8 mouse cellular contexts compared by ENCODE assay signal in genomic region chr13:100125258-100125643, GRCm38 (mm10). TPM values are rescaled to one million over a fixed set of nuclear protein-coding genes. Genes with fewer than 3 reads are reported as not detected.
DNase-seq lines count a peak whose midpoint lies in the region; ATAC-seq and TF ChIP-seq lines count a peak whose summit lies in the region.

No protein-coding gene starts in this region.

- 4% methylated on average over 10 of the region's 10 CpGs for WGBS in heart, embryonic 11.5 days (ENCODE audit: insufficient replicate concordance)
- 2% methylated on average over 10 of the region's 10 CpGs for WGBS in heart, embryonic 16.5 days

- no peaks in the 10 kb centered on the region for H3K9me3 ChIP-seq in heart, embryonic 11.5 days (replicated peaks; ENCODE audit: control insufficient read depth, low read length)
- no peaks in the 10 kb centered on the region for H3K9me3 ChIP-seq in ES-E14 (ENCODE audit: control insufficient read depth, insufficient read depth, low read depth, low read length)
- H3K9me3 ChIP-seq in heart, embryonic 16.5 days (replicated peaks; ENCODE audit: control insufficient read depth, low read length), result no peaks in the 10 kb centered on the region

- in situ Hi-C loops in ES-E14 (cut with MboI; ENCODE audit: low sequenced_read_pairs in 2 of 2, unreplicated experiment in 2 of 2), result no loop called here

- peak overlapping the region; percentile 88 for H3K9ac ChIP-seq in heart, embryonic 11.5 days (ENCODE audit: low read depth, low read length)
- H3K9ac ChIP-seq in ES-E14 (ENCODE audit: insufficient read depth, low read depth, low read length, poor library complexity, severe bottlenecking), result peak overlapping the region; percentile 99
- peak overlapping the region; percentile 86 for H3K9ac ChIP-seq in heart, embryonic 16.5 days (ENCODE audit: low read length)

- H3K27ac ChIP-seq in heart, embryonic 11.5 days (ENCODE audit: low read depth, low read length), result no peak overlapping the region
- H3K27ac ChIP-seq in ES-E14 (ENCODE audit: insufficient read depth, low read depth, low read length, poor library complexity, severe bottlenecking), result no peak overlapping the region
- no peak overlapping the region; the same call in 1 of the 2 replicates for H3K27ac ChIP-seq in heart, embryonic 16.5 days (ENCODE audit: low read length)

- peaks cover 8% of the 10 kb centered on the region for H3K4me1 ChIP-seq in heart, embryonic 11.5 days (ENCODE audit: control insufficient read depth, insufficient read depth, low read length)
- peaks cover 0 to 4% of the 10 kb centered on the region in 2 experiments; a peak in 1 of 4 replicates for H3K4me1 ChIP-seq in ES-E14 (ENCODE audit: control insufficient read depth in 2 of 2, insufficient read depth in 2 of 2, low read length in 2 of 2, poor library complexity in 1 of 2)
- H3K4me1 ChIP-seq in heart, embryonic 16.5 days (ENCODE audit: control insufficient read depth, insufficient read depth, low read length), result peaks cover 9% of the 10 kb centered on the region

- no peak for ATAC-seq in heart, embryonic 11.5 days (replicated peaks; ENCODE audit: insufficient number of reproducible peaks, low FRiP score, low TSS enrichment)
- no peak for ATAC-seq in heart, embryonic 16.5 days (replicated peaks; ENCODE audit: extremely low read depth, insufficient read depth, low FRiP score)
- ATAC-seq in megakaryocyte progenitor cell, adult 5-6 weeks (replicated peaks; ENCODE audit: poor library complexity), result 0 out of 2 replicates have a peak, but pooled peaks have one; percentile 1

- peak overlapping the region; percentile 97 for H3K4me3 ChIP-seq in heart, embryonic 11.5 days (ENCODE audit: low read depth, low read length)
- H3K4me3 ChIP-seq in ES-E14 (ENCODE audit: insufficient read depth in 1 of 2, low read depth in 1 of 2, low read length in 2 of 2, poor library complexity in 1 of 2, severe bottlenecking in 1 of 2), result peak overlapping the region; percentile 97 to 100
- peak overlapping the region; percentile 98 for H3K4me3 ChIP-seq in heart, embryonic 16.5 days (ENCODE audit: low read length)

- DNase-seq in heart, postnatal 4 days, result no peak
- no peak for DNase-seq in ES-E14 (ENCODE audit: low read depth, low spot score)
- no peak for DNase-seq in cerebellum, adult 9-10 months
- no peak for DNase-seq in adrenal gland, postnatal 14 days
- no peak for DNase-seq in spleen, postnatal 4 days (ENCODE audit: low spot score in 2 of 2)

- peaks cover 16% of the 10 kb centered on the region; the same call in 1 of the 2 replicates for H3K36me3 ChIP-seq in heart, embryonic 11.5 days (ENCODE audit: control insufficient read depth, insufficient read depth, low read length)
- peaks cover 20% of the 10 kb centered on the region for H3K36me3 ChIP-seq in ES-E14 (ENCODE audit: control insufficient read depth, insufficient read depth, low read length, poor library complexity, severe bottlenecking)
- H3K36me3 ChIP-seq in heart, embryonic 16.5 days (ENCODE audit: control insufficient read depth, insufficient read depth), result peaks cover 20% of the 10 kb centered on the region

- no peaks in the 10 kb centered on the region for H3K27me3 ChIP-seq in heart, embryonic 11.5 days (ENCODE audit: control insufficient read depth, insufficient read depth, low read length)
- no peaks in the 10 kb centered on the region for H3K27me3 ChIP-seq in heart, embryonic 16.5 days (ENCODE audit: control insufficient read depth, insufficient read depth, low read length)

- H3K4me2 ChIP-seq in heart, embryonic 11.5 days, result peak overlapping the region; percentile 90
- H3K4me2 ChIP-seq in heart, embryonic 16.5 days (ENCODE audit: low read depth, low read length), result peak overlapping the region; percentile 98

TF ChIP-seq in ES-E14, 5 proteins besides CTCF, POLR2A, EP300 and RAD21:
- TF ChIP-seq ZC3H11A (IDR thresholded peaks at IDR 0.05; ENCODE audit: borderline replicate concordance, low read depth, low read length) (no peak), CHD2 (IDR thresholded peaks at IDR 0.05; ENCODE audit: low read depth, low read length) (no peak), HCFC1 (IDR thresholded peaks at IDR 0.05; ENCODE audit: borderline replicate concordance, insufficient read depth, low read length) (no peak; the same call in 1 of the 2 replicates), MAFK (IDR thresholded peaks at IDR 0.05; ENCODE audit: insufficient read depth, low read depth, low read length) (no peak), ZNF384 (IDR thresholded peaks at IDR 0.05; ENCODE audit: low read depth, low read length) (no peak)

RNA-seq across cellular contexts. Expression of gene Smn1, which starts 0.6 kb away (rescaled TPM):
- 41.7 and 44.0 TPM in 2 replicates for polyA plus RNA-seq in heart, embryonic 11.5 days (2014; fragmentation: Nextera tagmentation; extraction: Ambion mirVana)
- 10 to 100 TPM; 33.0 TPM for total RNA-seq in heart, postnatal 4 days (2021)
- 40.2 and 44.9 TPM in 2 replicates for total RNA-seq in ES-E14 (2012; rRNA removed)
- polyA plus RNA-seq in heart, embryonic 16.5 days (2015; fragmentation: Nextera tagmentation; extraction: Ambion mirVana), result 26.6 and 30.1 TPM in 2 replicates
- 91.6 and 107 TPM in 2 replicates for total RNA-seq in megakaryocyte progenitor cell, adult 5-6 weeks (2015)
- total RNA-seq in megakaryocyte progenitor cell, adult 5-6 weeks (2017), result 67.9 and 72.2 TPM in 2 replicates
- 28.2 and 37.0 TPM in 2 replicates for total RNA-seq in adrenal gland, postnatal 14 days (2021)

RNA-seq across cellular contexts. Expression of gene Serf1, which starts 17.4 kb away (rescaled TPM):
- 118 and 128 TPM in 2 replicates for polyA plus RNA-seq in heart, embryonic 11.5 days (2014; fragmentation: Nextera tagmentation; extraction: Ambion mirVana)
- total RNA-seq in heart, postnatal 4 days (2021), result 10 to 100 TPM; 20.8 to 28.8 TPM
- 2.1 and 11.0 TPM in 2 replicates for total RNA-seq in ES-E14 (2012; rRNA removed)
- polyA plus RNA-seq in heart, embryonic 16.5 days (2015; fragmentation: Nextera tagmentation; extraction: Ambion mirVana), result 84.2 and 107 TPM in 2 replicates
- total RNA-seq in megakaryocyte progenitor cell, adult 5-6 weeks (2015), result 47.5 and 53.5 TPM in 2 replicates
- total RNA-seq in megakaryocyte progenitor cell, adult 5-6 weeks (2017), result 36.8 and 58.3 TPM in 2 replicates
- total RNA-seq in adrenal gland, postnatal 14 days (2021), result 25.4 and 27.0 TPM in 2 replicates

RNA-seq across cellular contexts. Expression of gene Bdp1, which starts 21.4 kb away (rescaled TPM):
- 15.4 and 22.6 TPM in 2 replicates for polyA plus RNA-seq in heart, embryonic 11.5 days (2014; fragmentation: Nextera tagmentation; extraction: Ambion mirVana)
- 10 to 100 TPM; 27.2 to 28.3 TPM for total RNA-seq in heart, postnatal 4 days (2021)
- 32.7 and 32.9 TPM in 2 replicates for total RNA-seq in ES-E14 (2012; rRNA removed)
- polyA plus RNA-seq in heart, embryonic 16.5 days (2015; fragmentation: Nextera tagmentation; extraction: Ambion mirVana), result 19.8 and 22.3 TPM in 2 replicates
- 37.1 and 51.2 TPM in 2 replicates for total RNA-seq in megakaryocyte progenitor cell, adult 5-6 weeks (2015)
- 61.1 and 76.9 TPM in 2 replicates for total RNA-seq in megakaryocyte progenitor cell, adult 5-6 weeks (2017)
- 34.4 and 36.5 TPM in 2 replicates for total RNA-seq in adrenal gland, postnatal 14 days (2021)
